Comparison of ENCODE assay signal across 16 mouse cellular contexts in genomic region chr6:121086226-121086625, GRCm38 (mm10). TPM values are rescaled to one million over a fixed set of nuclear protein-coding genes. Genes with fewer than 3 reads are reported as not detected.
DNase-seq lines count a peak whose midpoint lies in the region; ATAC-seq and TF ChIP-seq lines count a peak whose summit lies in the region.
"Had no signal": no experiment of that assay in that cellular context is flagged by ENCODE, and none has a peak within 500 bp of the region (broad histone marks: within the 10 kb centered on the region; RNA-seq: fewer than 3 reads in every experiment).

No protein-coding gene starts in this region.

- TF ChIP-seq CTCF in lung, embryonic 14.5 days (IDR thresholded peaks at IDR 0.05; ENCODE audit: low read depth) = no peak

- no peak overlapping the region for H3K4me3 ChIP-seq in heart, embryonic 16.5 days (ENCODE audit: low read length)
- no peak overlapping the region for H3K4me3 ChIP-seq in lung, embryonic 14.5 days (ENCODE audit: low read depth, low read length)
- H3K4me3 ChIP-seq in embryonic facial prominence, embryonic 10.5 days = no peak overlapping the region
- H3K4me3 ChIP-seq: kidney, embryonic 15.5 days; limb, embryonic 15.5 days; neural tube, embryonic 15.5 days had no signal

- no peaks in the 10 kb centered on the region for H3K27me3 ChIP-seq in heart, embryonic 16.5 days (ENCODE audit: control insufficient read depth, insufficient read depth, low read length)
- H3K27me3 ChIP-seq in lung, embryonic 14.5 days (ENCODE audit: insufficient read depth, low read length) = no peaks in the 10 kb centered on the region
- H3K27me3 ChIP-seq in embryonic facial prominence, embryonic 10.5 days (replicated peaks; ENCODE audit: low read depth, poor library complexity, severe bottlenecking) = no peaks in the 10 kb centered on the region
- H3K27me3 ChIP-seq: kidney, embryonic 15.5 days; limb, embryonic 15.5 days; neural tube, embryonic 15.5 days had no signal

- H3K27ac ChIP-seq in heart, embryonic 16.5 days (ENCODE audit: low read length) = peak overlapping the region; percentile 18; the same call in 1 of the 2 replicates
- no peak overlapping the region for H3K27ac ChIP-seq in lung, embryonic 14.5 days (ENCODE audit: low read depth)
- H3K27ac ChIP-seq in embryonic facial prominence, embryonic 10.5 days (replicated peaks) = peak overlapping the region; percentile 16
- H3K27ac ChIP-seq: limb, embryonic 15.5 days; neural tube, embryonic 15.5 days had no signal

- H3K4me2 ChIP-seq in heart, embryonic 16.5 days (ENCODE audit: low read depth, low read length) = no peak overlapping the region
- H3K4me2 ChIP-seq in lung, embryonic 14.5 days = no peak overlapping the region
- H3K4me2 ChIP-seq: kidney, embryonic 15.5 days; limb, embryonic 15.5 days; neural tube, embryonic 15.5 days had no signal

- intact Hi-C loops in heart, postnatal 14 days (cut with DNase I) = no loop called here

- H3K4me1 ChIP-seq in heart, embryonic 16.5 days (ENCODE audit: control insufficient read depth, insufficient read depth, low read length) = peaks cover 76% of the 10 kb centered on the region
- H3K4me1 ChIP-seq in lung, embryonic 14.5 days (ENCODE audit: insufficient read depth) = peaks cover 38% of the 10 kb centered on the region
- H3K4me1 ChIP-seq in embryonic facial prominence, embryonic 10.5 days = peaks cover 69% of the 10 kb centered on the region

- 83% methylated on average over 9 of the region's 9 CpGs for WGBS in heart, embryonic 16.5 days
- WGBS in lung, embryonic 14.5 days = 88% methylated on average over 9 of the region's 9 CpGs
- WGBS in embryonic facial prominence, embryonic 10.5 days = 83% methylated on average over 9 of the region's 9 CpGs

- DNase-seq in heart, postnatal 14 days = no peak
- DNase-seq in lung, embryonic 14.5 days = no peak
- no peak for DNase-seq in lung, adult 18-20 months
- DNase-seq in embryonic facial prominence, embryonic 10.5 days (ENCODE audit: low spot score) = no peak
- no peak for DNase-seq in adrenal gland, adult 18-20 months (ENCODE audit: low spot score in 2 of 2)
- DNase-seq in gastrocnemius, postnatal 25 days = no peak
- DNase-seq: adrenal gland, postnatal 14 days; cerebellum, postnatal 10 days; gastrocnemius, postnatal 36 days; thymus, adult 2 months had no signal

- peak overlapping the region; percentile 20; the same call in 1 of the 2 replicates for H3K9ac ChIP-seq in heart, embryonic 16.5 days (ENCODE audit: low read length)
- peak overlapping the region; percentile 6; the same call in 1 of the 2 replicates for H3K9ac ChIP-seq in lung, embryonic 14.5 days
- H3K9ac ChIP-seq: kidney, embryonic 15.5 days; limb, embryonic 15.5 days; neural tube, embryonic 15.5 days had no signal

- H3K9me3 ChIP-seq in heart, embryonic 16.5 days (replicated peaks; ENCODE audit: control insufficient read depth, low read length) = no peaks in the 10 kb centered on the region
- H3K9me3 ChIP-seq in lung, embryonic 14.5 days (ENCODE audit: low read depth, low read length) = no peaks in the 10 kb centered on the region; the same call in 1 of the 2 replicates
- no peaks in the 10 kb centered on the region; the same call in 1 of the 2 replicates for H3K9me3 ChIP-seq in embryonic facial prominence, embryonic 10.5 days
- H3K9me3 ChIP-seq: kidney, embryonic 15.5 days; limb, embryonic 15.5 days; neural tube, embryonic 15.5 days had no signal

- no peak for ATAC-seq in heart, embryonic 16.5 days (replicated peaks; ENCODE audit: extremely low read depth, insufficient read depth, low FRiP score)
- ATAC-seq in lung, embryonic 14.5 days (ENCODE audit: insufficient read depth) = no peak
- ATAC-seq in megakaryocyte, adult 5-6 weeks (ENCODE audit: poor library complexity, severe bottlenecking) = peak; percentile 78
- ATAC-seq: inflammation-experienced regulatory T-cells, adult 6 months had no signal

- 0 out of 2 replicates have a peak, but pooled peaks cover 3% of the 10 kb centered on the region for H3K36me3 ChIP-seq in heart, embryonic 16.5 days (ENCODE audit: control insufficient read depth, insufficient read depth)
- H3K36me3 ChIP-seq in lung, embryonic 14.5 days (ENCODE audit: insufficient read depth) = no peaks in the 10 kb centered on the region
- H3K36me3 ChIP-seq in embryonic facial prominence, embryonic 10.5 days (replicated peaks) = peaks cover 15% of the 10 kb centered on the region
- H3K36me3 ChIP-seq: kidney, embryonic 15.5 days; limb, embryonic 15.5 days; neural tube, embryonic 15.5 days had no signal

RNA-seq across cellular contexts. Expression of gene Mical3, which starts 44.6 kb away (rescaled TPM):
- polyA plus RNA-seq in heart, embryonic 16.5 days (2015; fragmentation: Nextera tagmentation; extraction: Ambion mirVana) = 27.2 and 30.4 TPM in 2 replicates
- total RNA-seq in heart, postnatal 14 days (2021) = 100 to 1,000 TPM; 114 to 124 TPM
- 27.0 and 29.8 TPM in 2 replicates for polyA plus RNA-seq in lung, embryonic 14.5 days (2014; fragmentation: Nextera tagmentation; extraction: Ambion mirVana)
- 9.9 and 10.4 TPM in 2 replicates for polyA plus RNA-seq in embryonic facial prominence, embryonic 10.5 days (2016; fragmentation: Nextera tagmentation; extraction: Ambion mirVana)
- total RNA-seq in megakaryocyte, adult 5-6 weeks (2015) = 4.3 and 7.7 TPM in 2 replicates
- total RNA-seq in megakaryocyte, adult 5-6 weeks (2017) = 2.4 TPM in 2 replicates
- 10 to 100 TPM; 35.7 to 46.0 TPM for total RNA-seq in adrenal gland, adult 18-20 months (2021)
- 10 to 100 TPM; 61.6 to 65.3 TPM for total RNA-seq in gastrocnemius, postnatal 25 days (2021)

Comparison
In these comparisons a context has a peak if more than half of its experiments do, and no peak if none do; other contexts are left out.
1. RNA of gene Mical3, which starts 44.6 kb away (total RNA-seq): 114 to 124 TPM in heart, postnatal 14 days, 61.6 to 65.3 TPM in gastrocnemius, postnatal 25 days and 35.7 to 46.0 TPM in adrenal gland, adult 18-20 months; 2.4 to 7.7 TPM in megakaryocyte, adult 5-6 weeks; every median in the first group is over 4 times any median in the second.